Comparison of ENCODE assay signal across 10 mouse cellular contexts in genomic region chr13:34575997-34576314, GRCm38 (mm10).
DNase-seq lines count a peak whose midpoint lies in the region; ATAC-seq and TF ChIP-seq lines count a peak whose summit lies in the region.
"Had no signal": no experiment of that assay in that cellular context is flagged by ENCODE, and none has a peak within 500 bp of the region (broad histone marks: within the 10 kb centered on the region; RNA-seq: fewer than 3 reads in every experiment).

No protein-coding gene starts in this region.

- no peaks in the 10 kb centered on the region for H3K27me3 ChIP-seq in lung, embryonic 14.5 days (ENCODE audit: insufficient read depth, low read length)
- H3K27me3 ChIP-seq in kidney, embryonic 16.5 days (ENCODE audit: insufficient read depth, low read length), result no peaks in the 10 kb centered on the region
- H3K27me3 ChIP-seq: limb, embryonic 13.5 days had no signal

- no peak overlapping the region for H3K27ac ChIP-seq in lung, embryonic 14.5 days (ENCODE audit: low read depth)
- H3K27ac ChIP-seq in kidney, embryonic 16.5 days (ENCODE audit: low read length), result no peak overlapping the region
- H3K27ac ChIP-seq: gastrocnemius, adult 2 months; limb, embryonic 13.5 days had no signal

- H3K4me1 ChIP-seq in lung, embryonic 14.5 days (ENCODE audit: insufficient read depth), result peaks cover 5% of the 10 kb centered on the region; the same call in 1 of the 2 replicates
- H3K4me1 ChIP-seq in kidney, embryonic 16.5 days (ENCODE audit: insufficient read depth, low read length), result no peaks in the 10 kb centered on the region
- H3K4me1 ChIP-seq: limb, embryonic 13.5 days had no signal

- no peak overlapping the region for H3K4me3 ChIP-seq in lung, embryonic 14.5 days (ENCODE audit: low read depth, low read length)
- H3K4me3 ChIP-seq in kidney, embryonic 16.5 days (ENCODE audit: low read length), result no peak overlapping the region
- H3K4me3 ChIP-seq: gastrocnemius, adult 2 months; limb, embryonic 13.5 days had no signal

- H3K9me3 ChIP-seq in lung, embryonic 14.5 days (ENCODE audit: low read depth, low read length), result no peaks in the 10 kb centered on the region
- H3K9me3 ChIP-seq in kidney, embryonic 16.5 days (ENCODE audit: low read length), result no peaks in the 10 kb centered on the region
- H3K9me3 ChIP-seq: limb, embryonic 13.5 days had no signal

- H3K9ac ChIP-seq in lung, embryonic 14.5 days, result no peak overlapping the region
- H3K9ac ChIP-seq in kidney, embryonic 16.5 days (replicated peaks; ENCODE audit: low read length), result no peak overlapping the region
- H3K9ac ChIP-seq: limb, embryonic 13.5 days had no signal

- H3K4me2 ChIP-seq in lung, embryonic 14.5 days, result no peak overlapping the region
- H3K4me2 ChIP-seq in kidney, embryonic 16.5 days (replicated peaks; ENCODE audit: low read depth, low read length), result no peak overlapping the region
- H3K4me2 ChIP-seq: limb, embryonic 13.5 days had no signal

- TF ChIP-seq CTCF in lung, embryonic 14.5 days (IDR thresholded peaks at IDR 0.05; ENCODE audit: low read depth), result no peak

- DNase-seq in lung, embryonic 14.5 days, result peak; percentile 74
- DNase-seq in lung, adult 18-20 months, result no peak
- peak; percentile 55 to 75 for DNase-seq in frontal cortex, adult 2 months (ENCODE audit: extremely low spot score in 1 of 2, low spot score in 1 of 2)
- DNase-seq in left cerebral cortex, adult 8-10 months (ENCODE audit: low spot score in 2 of 2), result peak; percentile 4 to 46
- DNase-seq in right cerebral cortex, adult 2 months (ENCODE audit: low spot score in 2 of 2), result peak; percentile 62 to 70
- DNase-seq in kidney, postnatal 25 days, result no peak
- DNase-seq in kidney, adult 9 months, result no peak
- DNase-seq: gastrocnemius, adult 2 months had no signal

- ATAC-seq in lung, embryonic 14.5 days (ENCODE audit: insufficient read depth), result peak; percentile 39; the same call in 1 of the 2 replicates
- ATAC-seq in kidney, embryonic 16.5 days (ENCODE audit: low FRiP score, low TSS enrichment), result no peak

- 2% methylated on average over 1 of the region's 1 CpGs for WGBS in lung, embryonic 14.5 days
- WGBS in kidney, embryonic 16.5 days, result 50% methylated on average over 1 of the region's 1 CpGs

- H3K36me3 ChIP-seq in lung, embryonic 14.5 days (ENCODE audit: insufficient read depth), result no peaks in the 10 kb centered on the region
- H3K36me3 ChIP-seq in kidney, embryonic 16.5 days (ENCODE audit: insufficient read depth, low read length), result no peaks in the 10 kb centered on the region
- H3K36me3 ChIP-seq: limb, embryonic 13.5 days had no signal

Comparison
In these comparisons a context has a peak if more than half of its experiments do, and no peak if none do; other contexts are left out.
1. DNase-seq: peak in lung, embryonic 14.5 days (single experiment), frontal cortex, adult 2 months (2 of 2), left cerebral cortex, adult 8-10 months (2 of 2) and right cerebral cortex, adult 2 months (2 of 2); none in lung, adult 18-20 months (0 of 2), kidney, postnatal 25 days (0 of 2) and kidney, adult 9 months (single experiment).